Mouse (Mus musculus): ENCODE data around the gene Capzb.

Gene Capzb

GRCm38 (mm10) chr4:139182511-139182910 is 10.2 kb upstream of the Capzb start:
- DNase-seq: no peak

- DNase-seq: no peak
Observed at GRCm38 (mm10) chr4:139185766-139186442, 6.8 kb upstream of the Capzb start.

GRCm38 (mm10) chr4:139187930-139188329 is 4.8 kb upstream of the Capzb start:
- DNase-seq: no peak

DNA sequence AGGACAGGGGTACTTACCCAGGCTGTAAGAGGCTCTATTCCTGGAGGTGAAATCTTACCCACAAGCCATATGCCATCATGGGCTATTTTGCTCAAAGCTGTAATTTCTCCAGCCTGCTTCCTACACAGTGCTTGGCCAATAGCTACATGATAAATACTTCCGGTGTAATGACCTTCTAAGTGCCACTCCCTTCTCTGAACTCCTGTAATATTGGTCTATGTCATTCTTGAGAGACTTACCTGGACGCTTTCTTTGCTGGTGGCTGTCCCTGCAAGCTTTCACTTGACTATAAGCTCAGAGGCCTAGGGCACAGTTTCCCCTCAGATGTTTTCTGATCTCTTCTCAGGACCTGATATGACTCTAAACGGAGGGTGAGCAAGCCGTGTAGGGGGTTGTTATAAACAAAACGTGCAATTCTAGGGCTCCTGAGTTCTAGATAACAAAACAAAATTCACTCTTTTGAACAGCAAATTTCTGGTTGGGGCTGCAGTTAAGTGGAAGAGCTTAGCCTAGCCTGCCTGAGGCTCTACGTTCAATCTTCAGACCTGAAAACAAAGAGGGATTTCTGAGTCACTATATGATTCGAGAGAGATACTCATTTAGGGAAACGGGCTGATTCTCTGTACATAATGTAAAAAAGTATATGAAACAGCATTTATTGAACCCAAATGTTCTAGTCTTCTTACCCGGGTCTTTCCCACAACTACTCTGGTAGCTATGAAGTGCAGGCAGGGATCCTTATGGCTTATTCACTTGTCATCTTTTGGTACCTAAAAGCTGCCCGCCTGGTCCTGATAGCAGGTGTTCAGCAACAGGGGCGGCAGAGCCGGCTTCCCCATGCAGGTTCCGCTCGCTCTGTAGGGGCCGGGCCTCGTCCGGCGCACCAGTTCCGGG is 847 bp upstream of the Capzb start:
- DNase-seq: no peak

GRCm38 (mm10) chr4:139193176-139194093 is 736 bp downstream of the Capzb start:
- peak; percentile 52 for DNase-seq

GRCm38 (mm10) chr4:139195101-139195500 is 2.4 kb downstream of the Capzb start:
- DNase-seq: no peak

- no peak for DNase-seq
Observed at GRCm38 (mm10) chr4:139196464-139196863, 3.8 kb downstream of the Capzb start.

DNA sequence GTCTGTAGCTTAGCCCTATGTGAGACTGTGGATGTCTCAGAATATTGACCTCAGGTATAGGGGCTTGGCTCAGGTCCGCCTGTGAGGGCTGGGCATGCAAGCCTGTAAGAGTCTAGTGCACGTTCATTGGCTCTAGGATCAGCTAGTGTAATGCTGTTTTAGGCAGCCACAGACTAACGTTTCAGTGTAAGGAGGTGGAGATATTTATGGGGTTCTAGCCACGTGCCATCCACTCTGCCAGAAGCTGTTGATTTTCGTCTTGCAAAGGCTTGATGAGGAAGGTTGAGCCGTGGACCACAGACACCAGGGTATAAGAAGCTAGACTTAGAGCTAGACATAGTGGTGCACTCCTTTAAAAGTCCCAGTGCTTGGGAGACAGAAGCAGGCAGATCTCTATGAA is 4.2 kb downstream of the Capzb start:
- no peak for DNase-seq

- DNase-seq: no peak
Observed at GRCm38 (mm10) chr4:139197453-139197852, 4.8 kb downstream of the Capzb start.

DNA sequence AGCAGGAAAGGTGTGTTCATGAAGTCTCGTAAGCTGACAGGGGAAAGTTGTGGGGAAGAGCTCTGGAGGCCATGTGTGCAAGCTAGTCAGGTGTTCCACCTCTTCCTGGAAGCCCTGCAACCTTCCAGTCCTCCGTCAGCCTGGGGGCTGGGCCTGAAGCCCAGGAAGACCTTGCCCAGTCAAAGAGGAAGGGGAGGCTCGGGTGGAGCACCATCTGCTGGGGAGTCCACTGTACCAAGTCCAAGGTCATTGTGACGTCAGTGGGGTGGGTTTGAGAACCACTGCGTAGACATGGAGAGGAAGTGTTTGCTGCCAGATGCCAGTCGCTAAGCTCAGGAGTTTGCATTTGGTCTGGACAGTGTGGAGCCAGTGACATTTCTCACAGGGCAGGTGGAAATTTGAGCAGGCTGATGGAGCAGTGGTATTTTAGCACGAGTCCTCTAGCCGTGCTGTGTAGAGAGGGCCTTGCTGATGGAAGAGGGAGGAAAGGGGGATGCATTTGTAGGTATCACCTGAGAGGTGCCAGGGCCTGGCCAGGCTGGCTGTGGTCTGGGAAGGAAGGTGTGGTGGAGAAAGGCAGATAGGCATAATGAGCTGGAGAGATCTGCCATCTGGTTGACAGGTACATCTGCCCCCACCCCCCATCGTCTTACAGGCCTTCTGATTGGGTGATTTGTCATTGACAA is 5.4 kb downstream of the Capzb start:
- peak; percentile 46 to 57 for DNase-seq

DNA sequence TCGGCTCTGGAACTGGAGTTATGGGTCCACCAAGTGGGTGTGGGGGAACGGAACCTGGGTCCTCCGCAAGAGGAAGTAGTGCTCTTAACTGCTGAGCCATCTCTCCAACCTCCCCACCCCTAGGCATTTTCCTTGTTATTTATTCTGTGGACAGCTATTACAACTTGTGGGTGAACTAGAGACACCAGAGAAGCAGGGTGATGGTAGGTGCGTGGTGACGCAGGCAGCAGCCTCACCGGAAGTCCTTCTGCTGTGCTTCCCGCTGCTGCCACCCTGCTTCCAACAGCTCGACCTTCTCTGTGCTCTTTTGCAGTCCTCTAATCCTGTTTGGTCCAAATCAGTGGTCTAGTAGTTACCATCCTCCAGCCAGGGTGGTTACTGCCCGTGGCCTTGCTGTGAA is 6.4 kb downstream of the Capzb start:
- no peak for DNase-seq

DNA sequence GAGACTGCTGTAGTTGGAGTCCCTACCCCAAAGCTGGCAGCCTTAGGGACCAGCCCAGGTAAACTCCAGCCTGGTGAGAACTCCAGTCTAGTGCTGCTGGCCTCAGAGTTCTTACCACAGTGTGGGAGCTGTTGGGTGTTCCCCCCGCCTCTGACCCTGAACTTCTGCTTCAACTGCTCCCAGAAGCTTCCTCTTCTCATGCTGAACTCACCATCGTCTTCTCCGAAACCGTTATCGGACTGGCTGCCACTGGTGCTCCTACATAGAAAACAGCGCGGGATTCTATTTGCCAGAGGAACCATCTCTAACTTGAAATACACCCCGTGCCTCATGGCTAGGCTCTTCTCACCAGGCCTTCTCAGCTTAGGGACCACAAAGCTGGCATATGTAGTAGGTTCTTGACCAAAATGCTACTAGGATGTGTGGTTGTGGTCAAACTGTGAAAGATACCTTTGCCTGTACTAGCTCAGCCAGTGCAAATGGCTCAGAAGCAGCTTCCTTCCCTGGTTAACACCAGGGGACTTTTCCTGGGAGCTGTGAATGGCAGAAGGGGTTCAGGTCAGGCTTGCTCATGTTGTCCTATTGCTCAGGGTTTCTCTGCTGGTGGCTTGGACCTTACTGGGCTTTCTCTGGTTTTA is 7.1 kb downstream of the Capzb start:
- DNase-seq: peak; percentile 36 to 38

GRCm38 (mm10) chr4:139200946-139201345 is 8.2 kb downstream of the Capzb start:
- DNase-seq: no peak

DNA sequence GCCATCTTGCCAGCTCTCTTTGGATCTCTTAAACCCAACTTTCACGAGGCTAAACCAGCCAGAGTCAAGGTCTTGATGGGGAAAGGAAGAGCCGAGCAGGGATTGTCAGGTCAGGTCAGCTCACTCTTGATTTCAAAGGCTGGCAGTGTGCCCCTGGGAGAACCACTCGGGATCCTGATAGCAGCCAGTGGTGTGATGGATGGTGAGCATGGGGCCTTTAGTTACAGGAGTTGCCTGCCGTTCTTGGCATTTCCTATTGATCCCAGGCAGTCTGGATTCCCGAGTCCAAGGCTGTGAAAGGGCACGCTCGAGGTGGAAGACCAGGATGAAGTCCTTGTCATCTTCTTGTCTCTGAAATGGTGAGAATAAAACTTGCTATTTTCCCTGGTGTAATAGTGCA is 9.9 kb downstream of the Capzb start:
- DNase-seq: no peak

GRCm38 (mm10) chr4:139203381-139203780 is 10.7 kb downstream of the Capzb start:
- DNase-seq: peak; percentile 33 to 35

- DNase-seq: no peak
Observed at GRCm38 (mm10) chr4:139205842-139206241, 13.1 kb downstream of the Capzb start.

DNA sequence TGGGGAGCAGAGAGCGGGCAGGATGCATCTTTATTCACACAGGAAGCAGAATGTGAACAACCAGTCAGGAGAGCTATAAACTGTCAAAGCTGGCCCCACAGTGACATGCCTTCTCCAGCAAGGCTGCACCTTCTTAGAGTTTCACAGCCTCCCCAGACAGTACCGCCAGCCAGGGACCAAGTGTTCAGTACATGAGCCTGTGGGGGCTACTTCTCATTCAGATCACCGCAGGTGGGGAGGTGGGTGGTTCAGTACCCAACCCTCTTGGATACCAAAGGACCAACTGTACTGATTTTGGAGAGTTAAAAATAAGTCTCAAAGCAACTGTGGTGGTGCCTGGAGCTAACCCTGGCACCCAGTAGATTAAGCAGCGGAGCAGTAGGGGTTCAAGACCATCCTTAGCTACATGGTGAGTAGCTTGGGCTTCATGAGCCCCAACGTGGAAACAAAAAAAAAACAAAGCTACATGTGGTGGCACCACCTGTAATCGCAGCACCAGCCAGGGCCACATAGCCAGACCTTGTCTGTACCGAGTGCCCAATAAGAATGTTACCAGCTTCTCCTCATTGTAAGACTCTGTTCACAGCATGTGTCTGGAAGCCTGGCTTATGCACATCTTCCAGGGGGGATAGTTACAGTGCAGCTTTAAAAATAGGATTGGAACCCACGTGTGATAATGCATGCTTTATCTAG is 13.8 kb downstream of the Capzb start:
- DNase-seq: no peak

DNA sequence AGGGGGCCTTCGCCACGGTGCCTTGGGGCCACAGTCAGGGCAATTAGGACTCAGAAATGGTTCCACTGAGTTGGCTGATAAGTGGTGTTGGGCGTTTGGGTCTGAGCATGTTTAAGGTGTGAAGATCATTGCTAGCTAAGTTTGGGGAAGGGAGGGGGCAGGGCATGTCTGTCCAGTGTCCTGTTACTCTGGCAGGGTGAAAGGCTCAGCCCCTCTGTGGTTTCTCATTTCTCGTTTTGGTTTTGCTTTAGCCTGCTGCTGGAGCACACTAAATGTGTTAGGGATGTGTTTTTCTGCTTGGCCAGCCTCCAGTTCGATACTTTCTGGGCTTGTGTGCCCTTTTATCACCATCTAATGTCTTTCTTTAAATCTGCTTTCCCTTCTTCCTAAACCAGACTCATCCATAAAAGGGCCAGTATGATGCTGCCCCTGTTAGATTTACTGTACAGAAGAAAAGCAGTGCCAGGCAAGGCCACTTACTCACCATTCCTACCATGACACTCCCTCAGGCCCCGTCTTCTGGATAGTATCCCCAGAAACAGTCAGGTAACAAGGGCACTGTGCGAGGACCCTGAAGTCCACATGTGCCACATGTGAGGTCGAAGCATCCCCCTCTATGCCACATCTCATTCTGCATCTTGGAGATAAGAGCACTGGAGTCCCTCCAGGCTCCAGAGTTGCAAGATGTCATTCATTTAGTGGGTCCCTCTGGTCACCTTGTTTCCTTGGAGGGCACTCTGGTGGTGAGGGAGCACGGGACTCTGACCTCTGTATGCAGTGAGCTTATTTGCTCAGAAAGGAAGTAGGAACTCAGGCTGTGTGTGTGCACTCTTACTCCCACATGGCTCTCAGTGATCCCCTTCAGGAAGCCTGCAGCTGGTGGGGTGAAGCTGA is 15.8 kb downstream of the Capzb start:
- DNase-seq: peak; percentile 50 to 59

- no peak for DNase-seq
Observed at GRCm38 (mm10) chr4:139209130-139209840, 16.6 kb downstream of the Capzb start.

All from spleen, adult 18-20 months (tissue).